Mouse (Mus musculus) gastrocnemius, adult 18-20 months (tissue): Measurements from ENCODE around the gene Onecut1. TPM values are rescaled to one million over a fixed set of nuclear protein-coding genes. Genes with fewer than 3 reads are reported as not detected.

Experiments used
- DNase-seq: peaks from one replicate; pipeline ENCODE4 v3.0.0; 2021; ENCODE audit warnings: low spot score
- total RNA-seq, 2 experiments: library from RNA; stranded (reverse); gene quantifications; 2 replicates each; pipeline ENCODE4 v1.2.3; 2021

Onecut1 gene
- total RNA-seq, 2 experiments from 2014 or later = not detected

- DNase-seq = no peak
Observed at GRCm38 (mm10) chr9:74860461-74860860, 1.3 kb upstream of the Onecut1 start.

- DNase-seq = no peak
Observed at GRCm38 (mm10) chr9:74862096-74862780, 517 bp downstream of the Onecut1 start.

- DNase-seq = no peak
Observed at GRCm38 (mm10) chr9:74862783-74863654, 1.3 kb downstream of the Onecut1 start.

GRCm38 (mm10) chr9:74863655-74864443 lies 2.1 kb downstream of the Onecut1 start:
- DNase-seq = no peak

DNA sequence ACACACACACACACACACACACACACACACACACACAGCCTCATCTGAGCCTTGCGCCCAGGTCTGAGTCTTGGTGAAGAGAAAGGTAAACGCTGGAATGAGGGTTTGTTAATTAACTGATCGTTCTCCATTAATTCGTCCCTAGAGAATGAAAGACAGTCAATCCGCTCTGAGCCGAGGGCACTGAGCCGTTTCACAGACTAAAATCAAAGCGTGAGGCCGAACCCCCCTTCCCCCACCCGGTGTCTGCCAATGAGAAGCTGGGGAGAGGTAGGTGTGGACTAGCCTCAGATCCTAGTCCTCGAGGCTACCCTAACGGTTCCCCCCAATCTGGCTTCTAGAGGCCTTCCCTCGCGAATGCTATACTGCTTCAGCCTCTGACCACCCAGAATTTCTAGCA lies 2.8 kb downstream of the Onecut1 start:
- no peak for DNase-seq

DNA sequence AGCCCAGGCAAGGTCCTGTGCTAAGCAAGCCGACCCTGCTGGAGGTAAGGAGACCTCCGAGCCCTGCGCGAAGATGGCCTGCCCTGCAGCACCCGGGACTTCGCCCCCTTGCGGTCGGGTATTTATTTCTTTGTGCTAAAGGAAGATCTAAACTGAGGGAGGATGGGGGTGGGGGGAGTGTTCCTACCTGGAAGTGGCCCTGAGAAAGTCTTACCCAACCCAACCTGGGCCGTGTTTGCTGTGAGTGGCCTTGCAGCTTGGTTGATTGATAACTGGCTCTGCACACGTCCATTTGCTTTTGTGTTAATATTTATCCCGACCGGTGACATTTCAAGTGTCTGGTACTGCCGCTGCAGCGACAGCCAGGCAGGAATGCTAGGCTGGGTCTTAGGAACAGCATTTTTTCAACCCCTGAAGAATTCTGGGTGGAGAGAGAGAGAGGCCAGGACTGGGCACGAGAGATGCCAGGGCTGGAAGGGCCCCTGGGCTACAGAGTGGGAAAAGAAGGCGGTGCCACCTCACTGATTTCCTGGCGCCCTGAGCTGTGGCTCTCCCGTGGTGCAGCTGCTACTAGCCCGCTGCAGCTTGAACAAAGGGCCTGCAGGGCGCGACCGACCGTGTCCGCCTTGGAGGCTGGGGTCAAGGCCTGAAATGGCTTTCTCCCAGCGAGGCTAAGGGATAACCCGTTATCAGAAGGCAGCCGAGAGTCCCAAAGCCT lies 5.0 kb downstream of the Onecut1 start:
- DNase-seq = no peak

DNA sequence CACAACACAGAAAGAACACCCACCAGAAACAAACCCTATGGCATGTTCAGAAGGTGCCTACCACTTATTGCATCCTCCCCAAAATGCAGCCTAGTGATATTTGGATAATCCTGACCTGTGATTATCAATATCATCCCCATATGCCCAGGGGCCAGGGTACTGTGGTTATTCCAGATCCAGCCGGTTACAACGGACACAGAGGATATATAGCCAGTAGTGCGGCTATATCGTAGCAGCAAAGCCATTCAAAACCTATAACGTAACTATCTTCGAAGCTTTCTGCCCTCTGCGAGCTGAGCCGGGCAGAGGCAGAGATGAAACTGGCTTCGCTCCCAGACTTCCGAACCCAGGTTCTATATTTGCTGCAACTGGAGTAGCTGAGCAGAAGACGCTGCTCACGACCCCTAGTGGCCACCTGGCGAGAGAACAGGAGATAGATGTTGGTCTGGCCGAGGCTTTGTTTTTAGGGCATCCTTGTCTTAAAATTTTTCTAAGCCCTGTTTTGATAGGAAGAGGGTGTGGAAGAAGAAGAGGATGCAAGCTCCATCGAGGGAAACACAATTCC lies 6.0 kb downstream of the Onecut1 start:
- DNase-seq = peak; percentile 37

DNA sequence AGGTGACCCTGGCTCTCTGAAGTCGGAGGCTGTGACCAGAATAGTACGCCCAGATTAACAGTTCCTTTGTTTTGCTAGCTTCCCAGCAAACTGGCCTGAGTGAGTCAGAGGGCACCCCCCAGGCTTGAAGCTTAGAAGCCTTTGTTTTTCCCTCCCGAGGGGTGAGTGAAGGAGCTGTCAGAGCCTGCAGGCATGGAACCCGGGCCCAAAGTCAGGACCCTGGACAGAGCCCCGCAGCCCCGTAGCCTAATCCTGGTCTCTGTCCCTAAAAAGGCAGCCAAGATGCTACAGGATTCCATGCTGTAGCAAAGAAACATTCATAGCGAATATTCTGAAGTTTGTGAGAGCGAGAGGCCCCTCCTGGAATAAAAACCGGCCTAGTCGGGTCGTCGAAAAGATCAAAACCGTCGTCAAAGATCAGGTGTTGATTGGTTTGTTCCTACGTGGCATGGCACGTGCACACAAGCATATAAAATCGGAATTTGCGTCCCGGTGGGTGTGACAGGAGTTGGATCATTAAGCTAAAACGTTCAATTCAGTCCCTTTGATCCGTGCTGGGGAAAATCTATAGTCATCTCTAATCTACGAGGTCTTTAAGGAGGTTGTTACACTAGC lies 6.7 kb downstream of the Onecut1 start:
- DNase-seq = no peak

DNA sequence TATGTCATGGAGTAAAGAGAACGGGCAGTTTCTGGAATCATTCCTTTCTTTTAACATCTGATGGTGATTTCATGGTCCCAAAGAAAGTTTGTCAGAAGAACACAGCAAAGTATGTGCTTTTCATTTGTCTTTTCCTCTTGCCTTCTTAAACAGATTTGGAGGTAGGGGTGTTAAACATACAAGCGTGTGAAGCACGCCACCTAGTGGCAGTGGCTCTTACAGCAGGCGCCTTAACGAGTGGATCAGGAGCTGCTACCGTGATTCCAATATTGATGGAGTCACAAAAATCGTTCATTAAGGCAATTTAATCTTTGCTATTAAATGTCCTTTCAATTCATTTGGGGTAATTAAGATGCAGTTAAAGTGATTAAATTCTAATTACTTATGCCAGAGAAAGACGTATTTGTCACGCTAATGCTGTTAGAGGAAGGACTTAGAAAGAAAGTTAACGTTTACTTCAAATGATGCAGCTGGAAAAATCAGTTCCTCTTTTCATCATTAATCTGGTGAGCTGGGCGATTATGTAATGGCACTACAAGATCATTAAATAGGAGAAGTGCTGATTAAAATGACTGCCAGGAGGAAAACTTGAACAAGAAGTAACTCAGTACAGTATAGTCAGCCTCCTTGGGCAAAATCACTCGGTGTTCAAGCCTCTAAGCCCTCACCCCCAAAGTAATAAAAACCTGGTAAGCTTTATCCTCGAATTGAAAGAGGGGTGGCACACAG lies 9.4 kb downstream of the Onecut1 start:
- DNase-seq = peak; percentile 43

GRCm38 (mm10) chr9:74876328-74876727 lies 14.6 kb downstream of the Onecut1 start:
- DNase-seq = no peak

- DNase-seq = no peak
Observed at GRCm38 (mm10) chr9:74877709-74878108, 16.0 kb downstream of the Onecut1 start.

- DNase-seq = no peak
Observed at GRCm38 (mm10) chr9:74887866-74888265, 26.1 kb downstream of the Onecut1 start.

DNA sequence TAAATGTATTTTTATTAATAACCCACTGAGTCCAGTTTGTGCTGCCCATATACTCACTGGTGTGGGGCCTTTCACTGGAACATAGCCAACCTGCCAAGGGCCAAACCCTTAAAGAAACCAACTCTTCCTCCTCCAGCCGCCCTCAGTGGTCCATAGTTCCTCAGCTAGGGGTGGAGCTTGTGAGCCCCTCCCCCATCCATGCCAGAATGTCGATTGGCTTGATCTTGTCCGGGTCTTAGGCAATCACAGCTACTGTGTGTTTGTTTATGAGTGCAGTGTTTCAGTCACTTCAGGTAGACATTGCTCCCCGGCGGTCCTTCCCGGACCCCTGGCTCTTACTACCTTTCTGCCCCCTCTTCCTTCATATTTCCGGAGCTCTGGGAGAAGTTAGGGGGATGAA lies 35.0 kb downstream of the Onecut1 start:
- DNase-seq = no peak

DNA sequence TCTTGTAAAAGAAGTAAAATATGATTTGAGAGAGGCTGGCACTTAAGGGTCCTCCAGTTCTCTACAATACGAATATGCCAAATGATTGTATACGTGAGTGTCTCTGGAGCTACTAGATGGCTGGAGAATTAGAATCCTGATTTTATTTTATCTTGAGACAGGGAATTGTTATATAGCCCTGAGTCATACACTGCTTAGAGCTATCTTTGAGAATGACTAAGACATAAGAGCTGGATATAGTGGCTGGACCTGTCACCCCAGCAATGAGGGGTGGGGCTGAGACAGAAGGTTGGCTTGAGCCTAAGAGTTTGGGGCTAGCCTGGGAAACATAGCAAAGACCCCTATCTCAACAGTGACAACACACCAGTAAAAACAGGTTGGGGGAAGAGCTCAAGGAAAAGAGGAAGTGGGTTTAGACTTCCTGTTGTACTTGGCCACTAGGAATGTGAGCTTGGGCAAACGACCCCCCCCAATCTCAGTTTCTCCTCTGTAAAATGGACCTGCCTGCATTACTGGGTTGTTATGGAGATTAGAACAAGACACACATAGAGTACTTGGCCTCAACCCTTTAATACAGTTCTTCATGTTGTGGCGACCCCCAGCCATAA lies 35.8 kb downstream of the Onecut1 start:
- DNase-seq = no peak

DNA sequence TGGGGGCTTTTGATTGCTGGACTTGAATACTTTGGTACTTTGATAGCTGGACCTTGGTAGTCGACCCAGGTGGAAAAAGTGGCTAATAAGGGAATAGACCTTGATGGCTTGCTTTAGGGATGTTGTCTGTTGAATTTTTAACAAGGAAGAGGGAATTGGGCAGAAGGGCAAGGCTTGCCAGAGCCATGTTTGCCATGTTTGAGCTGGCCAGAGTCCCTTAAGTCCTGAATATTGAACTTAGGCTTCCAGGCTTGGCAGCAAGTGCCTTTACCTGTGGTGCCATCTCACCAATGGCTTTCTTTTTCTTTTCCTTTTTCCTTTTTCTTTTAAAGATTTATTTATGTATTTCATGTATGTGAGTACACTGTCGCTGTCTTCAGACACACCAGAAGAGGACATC lies 38.4 kb downstream of the Onecut1 start:
- DNase-seq = no peak

DNA sequence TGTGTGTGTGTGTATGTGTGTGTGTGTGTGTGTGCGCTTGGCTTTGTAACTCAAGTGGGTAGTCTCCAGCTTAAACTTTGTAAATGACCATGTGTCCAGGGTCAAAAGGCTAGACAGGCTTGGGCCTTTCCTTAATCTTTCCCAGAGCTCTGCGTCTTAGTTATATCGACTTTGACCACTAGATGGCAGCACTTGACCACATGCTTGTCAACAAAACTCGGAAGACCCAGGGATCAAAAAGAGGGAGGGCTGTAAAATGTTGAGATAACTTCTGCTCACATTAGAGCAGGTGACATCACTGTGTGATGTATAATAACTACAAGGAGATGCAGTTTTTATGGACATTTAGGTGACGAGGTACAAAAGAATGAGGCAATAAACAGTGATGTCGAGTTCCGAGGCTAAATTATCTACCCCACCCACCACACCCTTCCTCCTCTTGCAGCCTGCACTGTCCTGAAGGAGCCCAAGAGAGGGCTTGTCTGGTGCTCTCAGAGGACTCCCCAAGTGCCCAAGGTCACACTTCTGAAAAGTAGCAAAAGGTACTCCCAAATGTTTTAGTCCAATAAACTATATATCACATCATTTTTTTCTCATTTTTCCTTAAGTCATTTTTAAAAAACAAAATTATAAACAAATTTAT lies 43.3 kb downstream of the Onecut1 start:
- peak; percentile 86 for DNase-seq

GRCm38 (mm10) chr9:74906951-74907350 lies 45.2 kb downstream of the Onecut1 start:
- no peak for DNase-seq

- no peak for DNase-seq
Observed at GRCm38 (mm10) chr9:74909245-74909644, 47.5 kb downstream of the Onecut1 start.

DNA sequence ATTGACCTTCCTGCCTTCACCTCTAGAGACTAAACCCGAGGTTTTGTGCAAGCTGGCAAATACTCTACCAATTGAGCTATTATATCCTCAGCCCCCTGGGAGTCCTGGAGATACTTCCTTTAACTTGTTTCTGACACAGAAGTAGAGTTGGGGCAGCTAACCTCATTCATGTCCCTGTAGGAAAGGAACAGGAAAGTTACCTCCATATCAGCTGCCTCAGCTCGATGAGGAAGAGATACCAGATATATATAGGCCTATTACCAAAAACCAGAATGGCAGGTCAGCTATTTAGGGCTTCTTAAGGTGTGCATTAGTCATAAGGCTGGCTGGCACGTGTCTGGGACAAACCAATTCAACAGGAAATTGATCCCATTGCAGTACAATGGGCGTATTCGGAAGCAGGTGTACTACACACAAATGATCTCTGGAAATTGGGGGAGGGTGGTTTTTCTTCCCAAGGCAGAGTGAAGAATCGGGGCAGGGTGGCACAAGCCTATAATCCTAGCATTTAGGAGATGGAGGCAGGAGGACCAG lies 48.6 kb downstream of the Onecut1 start:
- no peak for DNase-seq
